Mouse (Mus musculus) brown adipose tissue, adult 24 weeks (tissue): Measurements from ENCODE around the gene Krt17. TPM values are rescaled to one million over a fixed set of nuclear protein-coding genes. Genes with fewer than 3 reads are reported as not detected.
"Not testable (repeated sequence)": the region's sequence is repeated elsewhere in the genome, so short reads cannot be mapped to it uniquely, and the experiment has no call there.

ENCODE experiments used
- H3K27ac ChIP-seq: fragments of 200-500 bp; replicated peaks from 2 replicates; pipeline ENCODE4 v1.5.1; 2012; ENCODE audit warnings: low read depth, mild to moderate bottlenecking, low read length
- H3K4me1 ChIP-seq: fragments of 200-500 bp; 2 replicates; pipeline ENCODE4 v1.6.1; 2012; ENCODE audit warnings: low read length, mixed read lengths; ENCODE audit not compliant: control insufficient read depth, insufficient read depth, insufficient read length
- H3K4me3 ChIP-seq: fragments of 200-500 bp; 2 replicates; pipeline ENCODE4 v1.5.1; 2012; ENCODE audit warnings: low read depth, mild to moderate bottlenecking, low read length, moderate library complexity; ENCODE audit not compliant: insufficient read depth
- polyA plus RNA-seq: library from polyadenylated mRNA; stranded (reverse); fragments of >200 nt; gene quantifications from 2 replicates; pipeline ENCODE4 v1.2.4, GENCODE M21; 2012; ENCODE audit not compliant: missing spikeins, insufficient read depth, insufficient read length

Krt17 gene
- polyA plus RNA-seq, 1 experiment: not detected

- H3K27ac ChIP-seq: no peak overlapping the region
- H3K4me3 ChIP-seq: no peak overlapping the region
- no peaks in the 10 kb centered on the region for H3K4me1 ChIP-seq
These were observed 17.9 kb upstream of the Krt17 start for GRCm38 (mm10) chr11:100278759-100279158.

GRCm38 (mm10) chr11:100277726-100278480 lies 17.1 kb upstream of the Krt17 start:
- Histone ChIP-seq H3K27ac (no peak overlapping the region), H3K4me3 (no peak overlapping the region), H3K4me1 (no peaks in the 10 kb centered on the region)

GRCm38 (mm10) chr11:100275466-100275865 lies 14.6 kb upstream of the Krt17 start:
- Histone ChIP-seq H3K27ac (no peak overlapping the region), H3K4me1 (no peaks in the 10 kb centered on the region), H3K4me3 (no peak overlapping the region)

- no peak overlapping the region for H3K27ac ChIP-seq
- no peaks in the 10 kb centered on the region for H3K4me1 ChIP-seq
- H3K4me3 ChIP-seq: no peak overlapping the region
These were observed 13.9 kb upstream of the Krt17 start for GRCm38 (mm10) chr11:100274719-100275118.

- H3K4me3 ChIP-seq: no peak overlapping the region
- H3K27ac ChIP-seq: no peak overlapping the region
- no peaks in the 10 kb centered on the region for H3K4me1 ChIP-seq
These were observed 11.0 kb upstream of the Krt17 start for GRCm38 (mm10) chr11:100271878-100272277.

GRCm38 (mm10) chr11:100269821-100270332 lies 9.0 kb upstream of the Krt17 start, which contains the start of gene Krt42:
Krt42 (minus strand) TSS chr11:100269871.
- Histone ChIP-seq H3K4me1 (no peaks in the 10 kb centered on the region), H3K4me3 (no peak within 1 kb of the TSS), H3K27ac (no peak within 1 kb of the TSS)

GRCm38 (mm10) chr11:100262058-100262980 lies 1.5 kb upstream of the Krt17 start:
- Histone ChIP-seq H3K4me1 (no peaks in the 10 kb centered on the region), H3K4me3 (no peak overlapping the region)

GRCm38 (mm10) chr11:100261235-100261605 lies 391 bp upstream of the Krt17 start:
- Histone ChIP-seq H3K27ac (no peak overlapping the region), H3K4me1 (no peaks in the 10 kb centered on the region), H3K4me3 (no peak overlapping the region)

More at GRCm38 (mm10) chr11:100262058-100262980, 1.5 kb upstream of the Krt17 start:
- H3K27ac ChIP-seq: no peak overlapping the region

- Histone ChIP-seq H3K4me1 (no peaks in the 10 kb centered on the region), H3K27ac (no peak overlapping the region), H3K4me3 (no peak overlapping the region)
These were observed 1.8 kb downstream of the Krt17 start for GRCm38 (mm10) chr11:100259079-100259478.

GRCm38 (mm10) chr11:100257967-100258366 lies 2.9 kb downstream of the Krt17 start:
- Histone ChIP-seq H3K27ac (no peak overlapping the region), H3K4me1 (no peaks in the 10 kb centered on the region), H3K4me3 (no peak overlapping the region)

GRCm38 (mm10) chr11:100255514-100255913 lies 5.3 kb downstream of the Krt17 start:
- no peak overlapping the region for H3K27ac ChIP-seq
- H3K4me1 ChIP-seq: no peaks in the 10 kb centered on the region
- no peak overlapping the region for H3K4me3 ChIP-seq

GRCm38 (mm10) chr11:100254360-100255090 lies 6.3 kb downstream of the Krt17 start:
- Histone ChIP-seq H3K4me1 (no peaks in the 10 kb centered on the region), H3K4me3 (no peak overlapping the region)

GRCm38 (mm10) chr11:100248852-100249465 lies 11.9 kb downstream of the Krt17 start, which contains the start of gene Krt16:
Krt16 (minus strand) TSS chr11:100248902.
- H3K4me1 ChIP-seq: no peaks in the 10 kb centered on the region
- H3K4me3 ChIP-seq: no peak within 1 kb of the TSS

More at GRCm38 (mm10) chr11:100254360-100255090, 6.3 kb downstream of the Krt17 start:
- H3K27ac ChIP-seq: no peak overlapping the region

GRCm38 (mm10) chr11:100246471-100246870 lies 14.4 kb downstream of the Krt17 start:
- not testable (repeated sequence) for H3K4me1 ChIP-seq, H3K27ac ChIP-seq, H3K4me3 ChIP-seq

More at GRCm38 (mm10) chr11:100248852-100249465, 11.9 kb downstream of the Krt17 start, which contains the start of gene Krt16:
- no peak within 1 kb of the TSS for H3K27ac ChIP-seq
